Mouse (Mus musculus): Measurements from ENCODE around the gene Lingo3. TPM values are rescaled to one million over a fixed set of nuclear protein-coding genes. Genes with fewer than 3 reads are reported as not detected.
"Not testable (repeated sequence)": the region's sequence is repeated elsewhere in the genome, so short reads cannot be mapped to it uniquely, and the experiment has no call there.

The Lingo3 gene
- polyA plus RNA-seq, 1 experiment from 2014 or later: 1.7 TPM

- H3K4me2 ChIP-seq: no peak overlapping the region
- no peak overlapping the region for H3K4me3 ChIP-seq
- H3K27ac ChIP-seq: no peak overlapping the region
- no peak overlapping the region for H3K9ac ChIP-seq
- H3K27me3 ChIP-seq: peaks cover 41% of the 10 kb centered on the region
- peaks cover 15% of the 10 kb centered on the region for H3K4me1 ChIP-seq
- ATAC-seq: no peak
- WGBS: 82% methylated on average over 15 of the region's 15 CpGs
- no peaks in the 10 kb centered on the region for H3K36me3 ChIP-seq (ENCODE audit: poor library complexity, severe bottlenecking)
- no peaks in the 10 kb centered on the region for H3K9me3 ChIP-seq (replicated peaks)
Observed at GRCm38 (mm10) chr10:80842334-80842733, 1.5 kb downstream of the Lingo3 start.

- Histone ChIP-seq H3K4me2 (no peak overlapping the region), H3K27me3 (peaks cover 41% of the 10 kb centered on the region)
Observed at GRCm38 (mm10) chr10:80841685-80842084, 2.2 kb downstream of the Lingo3 start.

DNA sequence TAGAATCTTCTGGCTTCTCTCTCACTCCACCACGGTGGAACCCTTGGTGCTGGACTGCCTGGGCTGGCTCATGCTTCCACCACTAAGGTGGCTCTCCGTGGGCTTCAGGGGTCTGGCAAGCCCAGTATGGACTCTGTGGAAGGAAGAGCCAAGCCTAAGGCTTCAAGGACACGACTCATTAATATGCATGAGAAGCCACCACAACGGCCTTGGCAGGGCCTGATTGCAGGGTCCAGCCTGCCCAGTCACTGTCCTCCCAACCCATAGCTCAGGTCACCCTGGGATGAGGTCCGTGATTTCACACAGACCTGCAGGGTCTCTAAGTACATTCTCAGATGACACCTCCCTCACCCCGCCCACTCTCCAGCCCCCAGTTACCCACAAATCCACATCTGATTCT is 4.0 kb downstream of the Lingo3 start:
- Histone ChIP-seq H3K4me1 (peaks cover 21% of the 10 kb centered on the region), H3K27ac (no peak overlapping the region), H3K9me3 (replicated peaks) (no peaks in the 10 kb centered on the region), H3K4me3 (no peak overlapping the region), H3K9ac (no peak overlapping the region), H3K4me2 (no peak overlapping the region), H3K36me3 (ENCODE audit: poor library complexity, severe bottlenecking) (0 out of 2 replicates have a peak, but pooled peaks cover under 1% of the 10 kb centered on the region), H3K27me3 (peaks cover 44% of the 10 kb centered on the region)
- WGBS: 68% methylated on average over 6 of the region's 6 CpGs
- ATAC-seq: no peak

More at GRCm38 (mm10) chr10:80841685-80842084, 2.2 kb downstream of the Lingo3 start:
- 73% methylated on average over 2 of the region's 2 CpGs for WGBS
- no peak for ATAC-seq
- no peaks in the 10 kb centered on the region for H3K9me3 ChIP-seq (replicated peaks)
- no peak overlapping the region for H3K27ac ChIP-seq
- no peak overlapping the region for H3K9ac ChIP-seq
- H3K4me1 ChIP-seq: peaks cover 15% of the 10 kb centered on the region
- no peaks in the 10 kb centered on the region for H3K36me3 ChIP-seq (ENCODE audit: poor library complexity, severe bottlenecking)
- H3K4me3 ChIP-seq: no peak overlapping the region

- 73% methylated on average over 2 of the region's 2 CpGs for WGBS
Observed at GRCm38 (mm10) chr10:80838346-80838912, 5.4 kb downstream of the Lingo3 start.

DNA sequence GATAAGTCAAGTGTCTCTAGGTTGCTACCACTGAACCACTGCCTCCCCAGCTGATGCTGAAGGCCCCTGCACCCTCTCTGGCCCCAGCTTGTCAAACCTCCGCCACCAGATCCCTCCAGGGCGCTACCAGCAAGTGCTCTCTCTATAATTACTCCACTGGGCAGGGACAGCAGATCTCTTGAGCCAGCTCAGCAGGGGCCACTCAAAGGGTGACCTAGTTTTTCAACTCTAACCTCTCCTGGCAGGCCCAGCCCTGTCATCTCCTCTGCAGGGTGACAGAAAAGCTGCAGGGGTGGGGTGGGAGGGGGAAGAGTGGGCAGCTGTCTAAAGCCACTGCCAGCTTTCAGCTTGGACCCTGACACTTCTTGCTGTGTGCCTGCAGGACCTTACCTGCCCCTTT is 6.0 kb downstream of the Lingo3 start:
- peaks cover 38% of the 10 kb centered on the region for H3K27me3 ChIP-seq
- H3K9me3 ChIP-seq (replicated peaks): no peaks in the 10 kb centered on the region
- H3K9ac ChIP-seq: no peak overlapping the region
- no peak overlapping the region for H3K4me2 ChIP-seq
- H3K27ac ChIP-seq: no peak overlapping the region
- H3K4me1 ChIP-seq: 0 out of 2 replicates have a peak, but pooled peaks cover 7% of the 10 kb centered on the region
- no peak for ATAC-seq
- H3K4me3 ChIP-seq: no peak overlapping the region
- 0 out of 2 replicates have a peak, but pooled peaks cover 3% of the 10 kb centered on the region for H3K36me3 ChIP-seq (ENCODE audit: poor library complexity, severe bottlenecking)
- WGBS: 10% methylated on average over 2 of the region's 2 CpGs

More at GRCm38 (mm10) chr10:80838346-80838912, 5.4 kb downstream of the Lingo3 start:
- Histone ChIP-seq H3K27me3 (peaks cover 44% of the 10 kb centered on the region), H3K4me3 (no peak overlapping the region), H3K27ac (no peak overlapping the region), H3K9me3 (replicated peaks) (no peaks in the 10 kb centered on the region), H3K4me2 (no peak overlapping the region), H3K9ac (no peak overlapping the region), H3K36me3 (ENCODE audit: poor library complexity, severe bottlenecking) (0 out of 2 replicates have a peak, but pooled peaks cover 3% of the 10 kb centered on the region), H3K4me1 (peaks cover 11% of the 10 kb centered on the region)
- no peak for ATAC-seq

DNA sequence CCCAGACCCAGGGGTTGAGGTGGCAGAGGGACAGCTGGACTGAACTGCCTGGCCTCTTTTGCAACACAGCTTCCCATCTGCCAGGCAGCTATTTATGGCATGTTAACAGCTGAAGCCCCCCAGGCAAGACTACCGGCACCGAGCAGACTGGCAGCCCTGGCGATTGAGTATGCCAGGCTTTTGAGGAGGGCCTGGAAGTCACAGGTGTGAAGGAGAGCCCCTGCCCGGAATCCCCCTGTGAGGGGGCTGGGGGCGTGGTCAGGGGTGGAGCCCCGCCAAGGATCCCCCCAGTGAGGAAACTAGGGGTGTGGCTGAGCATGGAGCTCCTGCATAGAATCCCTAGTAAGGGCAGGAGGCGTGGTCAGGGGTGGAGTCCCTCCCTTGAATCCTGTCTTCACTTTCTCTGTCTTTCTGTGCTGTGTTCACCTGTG is 6.9 kb downstream of the Lingo3 start:
- WGBS: 46% methylated on average over 7 of the region's 7 CpGs
- peak; percentile 7; the same call in 1 of the 2 replicates for ATAC-seq
- H3K27me3 ChIP-seq: peaks cover 30% of the 10 kb centered on the region
- H3K4me2 ChIP-seq: no peak overlapping the region
- no peak overlapping the region for H3K9ac ChIP-seq
- H3K4me1 ChIP-seq: 0 out of 2 replicates have a peak, but pooled peaks cover 7% of the 10 kb centered on the region
- H3K27ac ChIP-seq: no peak overlapping the region
- H3K4me3 ChIP-seq: no peak overlapping the region
- H3K36me3 ChIP-seq (ENCODE audit: poor library complexity, severe bottlenecking): 0 out of 2 replicates have a peak, but pooled peaks cover 3% of the 10 kb centered on the region
- no peaks in the 10 kb centered on the region for H3K9me3 ChIP-seq (replicated peaks)

- WGBS: 61% methylated on average over 30 of the region's 30 CpGs
- Histone ChIP-seq H3K36me3 (ENCODE audit: poor library complexity, severe bottlenecking) (peaks cover 10% of the 10 kb centered on the region), H3K4me1 (peaks cover 15% of the 10 kb centered on the region), H3K9ac (no peak overlapping the region; the same call in 1 of the 2 replicates), H3K27ac (no peak overlapping the region), H3K27me3 (peaks cover 29% of the 10 kb centered on the region), H3K4me3 (no peak overlapping the region), H3K4me2 (no peak overlapping the region), H3K9me3 (replicated peaks) (no peaks in the 10 kb centered on the region)
- no peak for ATAC-seq
Observed at GRCm38 (mm10) chr10:80835617-80836016, 8.2 kb downstream of the Lingo3 start.

GRCm38 (mm10) chr10:80832818-80833217 is 11.0 kb downstream of the Lingo3 start:
- no peak for ATAC-seq
- H3K9me3 ChIP-seq (replicated peaks): no peaks in the 10 kb centered on the region
- peaks cover 35% of the 10 kb centered on the region for H3K36me3 ChIP-seq (ENCODE audit: poor library complexity, severe bottlenecking)
- H3K4me3 ChIP-seq: no peak overlapping the region
- H3K27me3 ChIP-seq: peaks cover 29% of the 10 kb centered on the region
- no peak overlapping the region for H3K9ac ChIP-seq
- H3K4me1 ChIP-seq: peaks cover 40% of the 10 kb centered on the region
- no peak overlapping the region for H3K27ac ChIP-seq
- H3K4me2 ChIP-seq: no peak overlapping the region
- WGBS: 51% methylated on average over 7 of the region's 7 CpGs

GRCm38 (mm10) chr10:80831136-80831535 is 12.7 kb downstream of the Lingo3 start:
- 3% methylated on average over 9 of the region's 9 CpGs for WGBS
- H3K36me3 ChIP-seq (ENCODE audit: poor library complexity, severe bottlenecking): peaks cover 35% of the 10 kb centered on the region
- no peaks in the 10 kb centered on the region for H3K9me3 ChIP-seq (replicated peaks)
- peak overlapping the region; percentile 10; the same call in 1 of the 2 replicates for H3K4me3 ChIP-seq
- peaks cover 28% of the 10 kb centered on the region for H3K27me3 ChIP-seq
- H3K4me1 ChIP-seq: peaks cover 45% of the 10 kb centered on the region
- no peak for ATAC-seq
- H3K4me2 ChIP-seq: no peak overlapping the region
- no peak overlapping the region for H3K9ac ChIP-seq
- H3K27ac ChIP-seq: no peak overlapping the region

DNA sequence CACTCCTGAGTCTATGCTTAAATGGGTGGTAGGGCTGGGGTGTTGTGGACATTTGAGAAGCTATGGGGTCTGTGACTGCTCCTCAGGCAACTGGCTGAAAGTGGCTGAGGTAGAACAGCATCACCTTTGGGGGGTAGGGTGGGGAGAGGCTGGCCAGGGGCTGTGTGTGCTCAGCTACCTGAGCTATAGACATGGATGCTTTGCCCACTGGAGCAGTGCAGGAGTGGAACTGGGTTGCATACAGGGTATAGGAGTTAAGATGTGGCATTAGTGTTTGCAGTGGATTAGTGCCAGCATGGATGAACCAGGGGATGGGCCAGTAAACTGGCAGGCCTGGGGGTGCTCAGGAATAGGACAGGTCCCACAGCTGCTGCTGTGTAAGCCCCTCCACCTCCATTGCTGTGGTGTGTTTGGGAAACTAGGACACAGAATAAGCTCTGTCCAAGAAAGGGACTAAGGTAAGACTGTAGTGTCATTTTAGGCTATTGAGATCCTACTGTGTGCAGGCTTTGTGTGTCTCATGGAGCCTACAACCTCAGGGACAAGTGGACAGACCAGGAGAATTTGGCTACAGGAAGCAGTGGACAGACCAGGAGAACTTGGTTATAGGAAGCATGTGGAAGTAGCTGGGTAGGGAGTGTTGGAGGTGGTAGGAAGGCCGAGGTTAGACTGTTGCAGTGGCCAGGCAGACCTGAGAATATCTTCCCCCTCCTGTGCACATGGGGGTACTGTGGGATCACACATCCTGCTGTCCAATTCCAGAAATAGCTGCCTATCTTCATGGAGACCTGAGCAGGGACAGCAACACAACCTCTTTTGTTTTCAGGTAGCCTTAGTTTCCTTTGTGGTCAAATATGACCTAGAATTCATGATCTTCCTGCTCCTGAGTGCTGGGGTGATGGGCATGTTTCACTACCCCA is 14.2 kb downstream of the Lingo3 start:
- 60% methylated on average over 1 of the region's 1 CpGs for WGBS
- Histone ChIP-seq H3K36me3 (ENCODE audit: poor library complexity, severe bottlenecking) (peaks cover 32% of the 10 kb centered on the region), H3K9ac (no peak overlapping the region), H3K9me3 (replicated peaks) (no peaks in the 10 kb centered on the region), H3K4me3 (no peak overlapping the region), H3K4me2 (no peak overlapping the region), H3K4me1 (peaks cover 42% of the 10 kb centered on the region), H3K27ac (no peak overlapping the region; the same call in 1 of the 2 replicates), H3K27me3 (peaks cover 13% of the 10 kb centered on the region)
- no peak for ATAC-seq

DNA sequence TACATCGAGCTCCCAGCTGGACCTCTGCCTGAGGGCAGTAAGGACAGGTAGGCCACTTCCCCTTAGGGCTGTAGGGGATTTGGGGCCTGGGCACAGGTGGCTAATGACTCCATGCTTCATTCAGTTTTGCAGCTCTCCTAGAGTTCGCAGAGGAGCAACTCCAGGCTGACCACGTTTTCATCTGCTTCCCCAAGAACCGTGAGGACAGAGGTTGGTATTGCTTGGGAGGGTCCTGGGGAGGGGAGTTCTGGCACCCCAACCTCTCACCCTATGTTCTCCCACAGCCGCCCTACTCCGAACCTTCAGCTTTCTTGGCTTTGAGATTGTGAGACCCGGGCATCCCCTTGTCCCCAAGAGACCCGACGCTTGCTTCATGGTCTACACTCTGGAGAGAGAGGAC is 15.3 kb downstream of the Lingo3 start:
- Histone ChIP-seq H3K4me2 (peak overlapping the region; percentile 90), H3K4me1 (peaks cover 42% of the 10 kb centered on the region), H3K36me3 (ENCODE audit: poor library complexity, severe bottlenecking) (peaks cover 32% of the 10 kb centered on the region), H3K4me3 (peak overlapping the region; percentile 78; the same call in 1 of the 2 replicates)
- H3K27me3 ChIP-seq; H3K9ac ChIP-seq; ATAC-seq; H3K27ac ChIP-seq; H3K9me3 ChIP-seq (replicated peaks): not testable (repeated sequence)
- 85% methylated on average over 7 of the region's 9 CpGs for whole genome bisulfite sequencing

- Histone ChIP-seq H3K4me3 (peak overlapping the region; percentile 78), H3K27me3 (no peaks in the 10 kb centered on the region), H3K27ac (no peak overlapping the region), H3K4me2 (peak overlapping the region; percentile 90), H3K9ac (peak overlapping the region; percentile 92), H3K4me1 (peaks cover 42% of the 10 kb centered on the region), H3K9me3 (replicated peaks) (no peaks in the 10 kb centered on the region), H3K36me3 (ENCODE audit: poor library complexity, severe bottlenecking) (peaks cover 32% of the 10 kb centered on the region)
- no peak for ATAC-seq
- WGBS: 81% methylated on average over 10 of the region's 10 CpGs
Observed at GRCm38 (mm10) chr10:80827870-80828420, 15.9 kb downstream of the Lingo3 start.
